Mouse (Mus musculus) frontal cortex, adult 2 months (tissue): ENCODE results near the gene Add2. TPM values are rescaled to one million over a fixed set of nuclear protein-coding genes. Genes with fewer than 3 reads are reported as not detected.
"Not testable (repeated sequence)": the region's sequence is repeated elsewhere in the genome, so short reads cannot be mapped to it uniquely, and the experiment has no call there.

Experiments
- DNase-seq, 2 experiments: peaks; one replicate each; pipeline ENCODE4 v3.0.0; 2022; ENCODE audit warnings: low spot score in 1 of 2; ENCODE audit errors: extremely low spot score in 1 of 2
- polyA plus RNA-seq: library from polyadenylated mRNA; depleted of rRNA; stranded (reverse); fragments of >200 nt; gene quantifications from 2 replicates; pipeline ENCODE4 v1.2.3, GENCODE M21; 2012; rRNA removed

Add2 gene
- polyA plus RNA-seq, result 100 and 108 TPM in 2 replicates

DNA sequence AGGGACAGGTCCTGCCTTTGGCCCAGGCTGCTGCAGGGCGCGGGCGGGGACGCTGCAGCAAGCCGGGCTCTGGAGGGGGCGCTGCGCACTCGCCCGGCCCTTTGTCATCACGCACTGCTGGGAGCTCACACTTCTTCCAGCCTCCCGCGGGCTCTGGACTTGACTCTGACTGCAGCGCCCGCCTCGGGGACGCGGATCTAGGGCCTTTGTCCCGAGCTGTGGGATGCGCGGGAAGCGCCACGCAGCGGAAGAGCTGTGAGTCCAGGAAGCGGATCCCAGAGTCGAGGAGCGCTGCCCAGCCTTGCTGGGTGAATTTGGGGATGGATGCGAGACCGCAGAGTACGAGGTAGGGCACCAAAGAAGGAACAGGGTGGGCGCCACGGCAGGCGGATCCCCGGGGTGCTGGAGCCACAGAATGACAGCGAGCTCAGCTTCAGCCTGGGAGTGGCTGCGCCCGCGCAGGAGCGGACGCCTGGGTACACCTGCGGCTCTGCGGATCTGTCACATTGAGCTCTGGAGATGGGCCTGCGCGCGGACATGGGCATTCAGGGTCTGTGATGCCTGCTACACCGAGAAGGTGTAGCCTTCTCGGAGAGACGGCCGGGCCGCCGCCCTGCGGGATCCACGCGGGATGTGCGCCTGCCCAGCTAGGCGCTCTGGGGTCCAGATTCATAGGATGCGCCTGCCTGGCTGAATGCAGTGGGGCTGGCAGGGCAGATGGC, at the start of gene Add2:
Gene Add2, plus strand, starts transcription at position 81 of the 722 bp plus-strand sequence.
- DNase-seq, result peak in 1 of 2 experiments; percentile 75

DNA sequence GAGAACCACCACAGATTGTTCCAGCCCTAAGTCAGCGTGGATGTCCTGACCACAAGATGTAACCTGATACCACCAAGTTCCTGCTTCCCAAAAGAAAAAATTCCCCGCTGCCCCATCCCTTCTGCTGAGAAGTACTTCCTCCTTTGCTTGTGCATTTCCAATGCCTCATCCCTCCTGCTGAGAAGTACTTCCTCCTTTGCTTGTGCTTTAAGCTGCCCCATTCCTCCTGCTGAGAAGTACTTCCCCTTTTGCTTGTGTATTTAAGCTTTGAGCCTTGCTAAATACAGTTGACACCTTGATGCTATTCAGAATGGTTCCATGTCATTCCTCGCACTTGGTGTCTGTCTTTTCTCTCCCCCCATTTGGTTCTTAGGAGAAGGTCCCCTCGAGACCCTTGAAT, 49.7 kb upstream of the Add2 start:
- not testable (repeated sequence) for DNase-seq

DNA sequence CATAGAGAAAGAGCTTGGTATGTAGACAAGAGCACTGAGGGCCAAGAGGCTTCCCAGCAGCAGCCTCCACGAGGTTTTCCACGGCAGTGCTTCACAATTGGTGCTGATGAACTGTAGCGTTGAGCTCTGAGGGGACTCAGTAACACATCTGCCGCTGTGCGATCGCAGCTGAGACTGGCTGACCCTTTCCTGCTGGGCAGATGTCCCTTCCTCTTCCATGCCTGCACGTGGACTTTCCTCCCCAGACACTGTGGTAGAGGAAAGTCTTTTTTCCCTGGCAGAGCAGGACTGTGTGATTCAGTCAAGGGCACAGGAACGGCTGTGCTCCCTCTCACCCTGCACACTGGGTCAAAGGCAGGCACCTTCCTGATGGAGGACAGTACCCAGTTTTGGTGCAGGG, 44.1 kb upstream of the Add2 start:
- no peak for DNase-seq

DNA sequence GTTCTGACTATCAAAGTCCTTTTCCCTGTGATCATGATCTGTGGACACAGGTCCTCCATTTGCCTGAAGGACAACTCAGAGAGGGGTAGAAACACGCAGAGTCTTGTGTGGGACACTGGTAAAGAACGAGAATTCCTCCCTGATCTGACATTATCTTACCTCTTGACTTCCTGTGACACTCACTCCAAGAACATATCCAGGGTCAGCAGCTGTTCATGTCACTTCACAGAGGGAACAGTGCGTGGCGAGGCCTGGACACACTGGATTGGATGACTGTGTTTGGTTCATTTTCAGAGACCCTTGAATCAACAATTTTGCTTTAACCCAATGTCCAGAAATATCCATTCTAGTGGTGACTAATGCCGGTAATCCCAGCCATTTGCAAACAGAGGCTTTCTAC, 38.9 kb upstream of the Add2 start:
- not testable (repeated sequence) for DNase-seq

DNA sequence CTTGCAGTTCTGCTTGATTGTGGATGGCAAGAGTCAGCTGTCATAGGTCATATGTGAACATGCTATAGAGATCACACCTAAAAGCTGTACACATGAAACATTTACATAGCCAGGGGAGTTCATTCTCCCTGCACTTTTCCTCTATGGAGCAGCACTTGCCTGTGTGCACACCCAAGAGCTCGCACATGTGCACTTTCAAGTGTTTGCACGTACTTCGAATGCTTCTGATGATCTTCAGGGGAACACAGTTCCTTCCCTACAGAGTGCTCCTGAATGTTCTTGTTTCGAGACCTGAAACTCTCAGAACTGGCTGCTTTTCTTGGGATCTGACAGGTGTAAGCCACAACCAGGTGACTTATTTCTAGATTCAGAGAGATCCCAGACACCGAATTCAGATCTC, 37.7 kb upstream of the Add2 start:
- not testable (repeated sequence) for DNase-seq

DNA sequence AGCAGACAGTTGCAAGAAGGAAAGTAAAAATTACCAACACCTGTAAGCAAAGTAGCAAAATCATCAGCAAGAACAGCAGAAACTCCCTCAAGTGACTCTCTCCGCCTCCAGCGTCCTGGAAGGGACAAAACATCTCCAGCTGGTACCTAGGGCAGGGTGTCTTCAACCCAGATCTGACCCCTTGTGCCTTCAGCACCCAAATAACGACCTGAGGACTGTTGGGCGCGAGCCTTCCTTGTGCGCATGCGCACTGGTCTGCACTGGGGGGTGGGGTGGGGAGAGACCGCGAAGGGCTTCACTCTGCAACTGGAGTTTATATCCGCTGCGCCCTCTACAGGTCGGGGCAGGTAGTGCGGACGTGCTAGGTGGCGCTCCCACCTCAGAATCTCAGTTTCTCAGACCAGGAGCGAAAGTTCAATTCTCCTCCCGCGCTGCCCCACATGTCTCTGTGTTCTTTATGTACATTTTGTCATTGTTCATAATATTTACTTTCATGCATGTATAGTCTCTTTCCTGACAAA, 25.0 kb upstream of the Add2 start:
- no peak for DNase-seq

DNA sequence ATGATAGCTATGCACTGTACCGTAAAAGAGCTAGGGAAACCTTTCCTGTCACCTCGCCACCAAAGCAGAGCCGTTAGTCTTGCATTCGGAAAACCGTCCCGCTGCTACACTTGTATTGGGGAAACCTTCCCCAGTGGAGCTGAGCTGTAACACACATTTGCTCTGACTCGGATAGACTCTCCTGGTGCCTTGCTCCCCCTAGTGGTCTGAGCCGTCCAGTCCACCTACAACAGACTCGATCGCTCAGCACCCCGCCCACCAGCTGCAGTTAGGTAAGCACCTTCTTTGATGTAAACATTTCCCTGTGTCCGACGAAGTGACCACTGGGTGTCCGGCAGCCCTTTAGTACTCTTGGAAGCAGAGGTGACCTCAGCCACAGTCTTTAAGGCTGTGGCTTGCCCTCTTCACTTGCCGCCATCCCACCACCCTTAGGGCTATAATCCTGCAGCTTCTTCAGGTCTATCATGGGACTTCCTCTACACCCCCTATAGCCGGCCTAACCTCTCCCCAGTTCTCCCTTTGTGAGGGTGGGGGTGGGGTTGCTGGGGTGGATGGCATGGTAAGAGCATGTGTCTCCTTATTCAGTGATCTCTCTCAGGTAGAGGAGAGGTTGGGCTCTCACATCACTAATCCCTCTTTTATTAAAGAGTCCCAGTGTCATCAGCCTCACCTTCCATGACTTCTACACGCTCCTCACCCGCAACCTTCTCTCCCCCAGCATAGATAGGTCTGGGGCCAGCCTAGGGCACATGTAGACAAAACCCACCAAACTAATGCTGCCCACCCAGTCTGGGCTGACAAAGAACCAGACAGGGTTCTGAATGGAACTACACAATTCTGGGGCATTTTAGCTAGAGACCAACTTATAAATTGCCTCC, 24.0 kb upstream of the Add2 start:
- DNase-seq, result peak; percentile 44 to 84

DNA sequence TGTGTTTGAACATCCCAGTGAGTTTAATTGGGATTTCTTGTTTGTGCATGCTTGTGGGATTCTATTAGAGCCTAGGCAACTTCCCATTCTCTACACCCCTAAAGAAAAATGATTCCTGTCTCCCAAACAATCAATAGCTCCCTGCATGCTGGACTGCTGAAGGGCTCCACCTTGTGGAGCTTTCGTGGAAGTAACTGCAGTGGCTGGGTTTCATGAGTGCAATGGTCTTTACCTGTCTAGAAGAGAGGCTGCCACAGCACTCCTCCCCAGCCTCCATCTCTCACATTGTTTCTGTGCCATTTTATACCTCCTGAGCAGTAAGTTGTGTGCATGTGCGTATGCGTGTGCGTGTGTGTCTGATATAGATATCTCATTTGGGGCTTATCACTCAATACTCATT, 18.5 kb upstream of the Add2 start:
- DNase-seq, result peak in 1 of 2 experiments; percentile 83

DNA sequence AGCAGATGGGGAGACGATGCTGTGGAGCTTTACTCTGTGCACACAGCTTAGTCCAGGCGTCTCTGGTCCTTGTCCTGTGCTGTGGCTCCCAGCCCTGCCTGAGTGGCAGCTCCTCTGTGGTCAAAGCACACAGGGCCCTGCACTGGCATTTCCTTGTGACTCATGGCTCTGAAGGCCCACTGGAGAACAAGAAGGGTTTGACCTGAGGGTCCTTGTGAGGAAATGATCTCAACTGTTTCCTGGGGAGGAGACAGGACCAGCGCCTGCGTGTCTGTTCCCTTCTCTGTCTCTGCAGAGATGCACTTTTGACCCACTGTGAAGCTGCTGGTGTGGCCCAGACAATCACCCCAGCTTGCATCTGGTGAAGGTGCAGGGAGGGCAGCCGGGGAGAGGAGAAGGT, 13.7 kb upstream of the Add2 start:
- DNase-seq, result not testable (repeated sequence)

DNA sequence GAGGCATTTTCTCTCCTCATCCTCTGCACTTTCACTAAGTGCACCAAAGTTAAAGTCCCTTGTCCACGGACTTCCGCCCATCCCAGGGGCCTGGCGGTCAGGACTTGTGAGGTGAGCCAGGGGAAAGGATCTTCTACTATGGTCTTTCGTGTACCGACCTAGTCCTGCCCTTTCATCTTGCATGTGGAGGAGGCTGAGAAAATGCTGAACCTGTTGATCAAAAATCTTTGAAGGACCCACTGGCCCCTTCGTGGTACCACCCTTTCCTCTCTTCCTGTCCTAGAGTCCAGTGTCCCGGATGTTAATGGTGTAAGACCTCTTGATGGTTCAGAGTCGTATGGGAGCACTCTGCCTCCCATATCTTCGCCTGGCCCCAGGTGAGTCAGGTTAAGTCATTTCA, 12.6 kb upstream of the Add2 start, which contains the start of gene Figla:
Gene Figla, plus strand, starts transcription at position 301 of the 400 bp plus-strand sequence.
- DNase-seq, result no peak

DNA sequence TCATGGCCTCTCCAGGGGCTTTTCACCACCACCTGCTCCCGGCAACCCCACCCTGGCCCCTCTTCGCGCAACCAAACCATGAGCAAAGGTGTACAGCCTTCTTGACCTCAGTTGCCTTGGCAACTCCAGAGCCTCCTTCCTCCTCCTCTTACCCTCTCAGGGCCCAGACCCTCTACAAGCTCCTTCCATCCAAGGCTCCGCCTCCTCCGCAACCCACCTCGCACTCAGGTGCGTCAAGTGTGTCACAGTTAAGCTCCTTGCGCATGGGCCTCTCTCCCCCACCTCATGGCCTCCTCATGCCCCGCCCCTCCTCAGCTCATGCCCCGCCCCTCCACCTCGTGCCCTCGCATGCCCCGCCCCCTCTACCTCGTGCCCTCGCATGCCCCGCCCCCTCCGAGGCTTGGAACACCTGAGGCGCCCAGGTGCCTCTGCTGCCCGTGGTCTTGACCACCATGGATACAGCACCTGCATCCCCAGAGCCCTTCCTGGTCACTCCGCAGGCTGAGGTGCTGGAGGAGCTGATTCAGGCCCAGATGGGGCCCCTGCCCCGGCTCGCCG, 11.6 kb upstream of the Add2 start:
- DNase-seq, result no peak

DNA sequence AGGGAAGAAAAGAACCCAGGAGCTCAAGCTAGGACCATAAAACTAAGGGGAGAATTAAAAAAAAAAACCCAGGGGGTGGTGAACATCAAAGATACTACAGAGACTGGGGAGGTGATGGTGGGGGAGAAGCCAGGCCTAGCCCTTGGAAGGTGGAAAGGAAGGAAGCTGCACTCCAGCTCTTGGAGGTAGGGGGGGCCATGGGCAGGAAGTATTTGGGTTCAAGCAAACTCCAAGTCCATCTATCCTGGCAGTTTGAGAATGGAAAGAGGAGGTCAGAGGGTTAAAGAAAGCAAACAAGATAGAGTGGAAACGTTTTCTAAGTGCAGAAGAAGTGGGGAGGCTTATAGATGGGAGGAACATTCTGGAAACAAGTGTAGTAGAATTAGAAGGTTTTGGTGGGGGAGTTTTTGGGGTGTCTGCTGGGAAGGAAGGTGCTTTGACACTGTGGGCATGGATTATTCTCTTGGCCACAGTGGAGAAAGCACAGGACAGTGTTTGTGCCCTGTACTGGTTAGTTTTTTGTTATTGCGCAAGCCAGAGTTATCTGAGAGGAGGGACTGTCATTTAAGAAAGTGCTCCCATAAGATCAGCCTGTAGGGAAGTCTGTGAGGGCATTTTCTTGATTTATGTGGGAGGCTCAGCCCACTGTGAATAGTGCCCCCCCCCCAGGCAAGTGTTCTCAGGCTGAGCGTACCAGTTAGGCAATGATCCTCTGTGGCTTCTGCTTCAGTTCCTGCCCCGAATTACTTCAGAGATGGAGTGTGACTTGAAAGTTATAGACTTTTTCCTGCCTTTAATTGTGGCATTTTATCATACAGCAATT, 8.9 kb upstream of the Add2 start:
- DNase-seq, result no peak

DNA sequence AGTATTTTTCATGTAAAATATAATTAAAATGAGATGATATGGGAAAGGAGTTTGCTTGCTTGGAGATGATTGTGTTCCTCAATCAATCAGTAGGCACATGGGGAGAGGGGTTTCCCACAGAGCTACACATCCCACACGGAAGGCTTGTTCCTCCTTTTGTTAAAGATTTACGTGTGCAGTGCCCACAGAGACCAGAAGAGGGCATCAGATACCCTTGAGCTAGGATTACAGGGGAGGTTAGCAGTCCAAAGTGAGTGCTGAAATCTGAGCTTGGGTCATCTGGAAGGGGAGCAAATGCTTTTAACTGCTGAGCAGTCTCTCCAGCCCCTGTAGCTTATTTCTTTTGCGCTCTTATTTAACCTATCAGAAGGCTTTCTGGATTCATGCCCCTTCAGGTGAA, 7.5 kb upstream of the Add2 start:
- no peak for DNase-seq

DNA sequence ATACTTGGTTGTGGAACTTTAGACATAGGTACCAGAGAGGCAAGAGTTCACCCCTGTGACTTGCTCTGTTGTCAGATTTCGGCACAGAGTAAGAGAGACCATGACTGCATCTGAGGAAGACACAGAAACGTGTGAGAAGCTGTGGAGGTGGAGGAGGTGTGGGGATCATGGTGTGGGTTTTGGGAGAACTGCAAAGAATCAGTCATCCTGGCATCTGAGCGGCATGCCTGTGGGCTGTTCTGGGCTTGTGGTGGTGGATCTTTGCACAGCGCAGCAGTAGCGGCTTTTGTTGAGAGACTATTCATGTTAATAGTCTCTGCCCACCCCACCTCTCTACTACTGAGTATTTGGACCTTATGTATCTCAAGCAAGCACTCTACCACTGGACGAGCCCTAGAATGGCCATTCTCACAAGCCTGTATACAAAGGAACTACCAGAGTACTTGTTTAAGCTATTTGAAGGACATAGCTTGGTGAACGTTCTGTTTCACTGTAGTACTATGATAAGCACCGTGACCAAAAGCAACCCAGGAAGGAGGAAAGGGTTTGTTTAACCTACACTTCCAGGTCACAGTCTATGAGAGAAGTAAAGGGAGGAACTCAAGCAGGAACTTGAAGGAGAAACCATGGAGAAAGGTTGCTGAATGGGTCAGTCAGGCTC, 1.7 kb upstream of the Add2 start:
- DNase-seq, result peak in 1 of 2 experiments; percentile 68

DNA sequence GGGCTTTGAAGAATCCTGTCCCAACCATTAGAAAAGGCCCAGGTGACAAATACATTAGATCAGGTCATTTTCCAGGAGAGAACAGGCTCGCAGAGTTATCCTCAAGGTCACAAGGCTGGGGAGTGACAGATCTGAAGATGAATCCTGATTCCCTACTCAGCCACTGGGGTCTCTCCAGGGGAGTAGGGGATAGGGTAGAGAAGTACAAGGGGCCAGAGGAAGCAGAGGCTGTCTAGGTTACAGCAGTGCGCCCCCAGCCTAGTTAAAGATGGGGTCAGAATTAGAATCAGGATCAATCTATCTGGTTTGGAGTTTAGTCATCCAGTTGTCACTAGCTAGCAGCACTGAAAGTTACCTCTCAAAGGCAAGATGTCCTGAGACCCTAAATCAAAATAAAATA, 331 bp upstream of the Add2 start:
- DNase-seq, result no peak

DNA sequence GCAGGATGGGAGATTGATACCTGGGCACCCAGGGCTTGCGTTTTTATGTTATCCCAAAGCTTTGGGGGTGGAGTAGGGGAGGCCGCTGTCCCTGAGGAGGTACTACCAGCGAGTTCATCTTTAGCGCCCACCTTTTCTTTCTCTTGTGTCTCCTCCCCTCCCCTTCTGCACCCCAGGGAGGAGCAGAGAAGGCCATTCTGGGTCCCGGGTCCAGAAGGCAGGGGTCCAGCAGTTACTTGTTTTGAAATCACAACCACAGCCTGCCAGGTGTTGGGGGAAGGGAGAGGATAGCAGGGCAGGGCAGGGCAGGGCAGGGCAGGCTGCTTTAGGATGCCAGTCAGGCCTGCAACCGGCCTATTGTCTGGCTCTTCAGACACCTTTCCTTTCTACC, 837 bp downstream of the Add2 start:
- no peak for DNase-seq

DNA sequence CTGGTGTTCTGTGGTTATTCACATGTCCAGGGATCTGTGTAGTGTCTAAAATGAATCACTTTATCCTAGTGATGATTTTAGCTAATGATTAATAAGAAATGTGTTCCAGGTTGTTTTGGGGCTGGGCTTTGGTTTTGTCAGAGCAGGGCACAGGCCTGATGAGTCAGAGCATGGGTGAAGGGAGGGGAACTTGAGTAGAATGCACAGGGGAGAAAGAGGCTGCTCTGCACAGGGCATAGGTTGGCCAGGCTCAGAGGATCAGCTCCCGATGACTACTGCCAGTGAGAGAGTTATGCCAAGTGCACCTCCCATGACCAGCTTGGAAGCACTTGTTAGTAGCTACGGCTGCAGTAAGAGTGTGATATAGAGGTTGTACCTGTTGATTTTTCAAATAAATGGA, 3.0 kb downstream of the Add2 start:
- DNase-seq, result no peak

DNA sequence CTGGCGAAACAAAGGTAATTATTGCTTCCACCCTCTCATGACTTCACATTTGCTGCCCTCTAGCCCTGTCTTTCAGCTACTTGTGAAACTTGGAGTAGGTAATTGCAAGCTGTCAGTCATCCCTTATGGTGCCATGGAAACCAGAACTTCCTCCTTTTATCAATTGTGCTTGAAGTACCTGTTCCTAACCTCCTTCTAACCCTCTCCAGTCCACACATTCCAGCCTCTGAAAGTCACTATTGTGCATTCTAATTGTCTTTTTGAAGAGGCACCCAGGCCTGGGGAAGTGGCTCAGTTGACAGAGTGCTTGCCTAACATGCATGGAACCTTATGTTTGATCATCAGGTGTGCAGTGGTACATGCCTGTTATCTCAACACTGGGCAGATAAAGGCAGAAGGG, 5.2 kb downstream of the Add2 start:
- no peak for DNase-seq

DNA sequence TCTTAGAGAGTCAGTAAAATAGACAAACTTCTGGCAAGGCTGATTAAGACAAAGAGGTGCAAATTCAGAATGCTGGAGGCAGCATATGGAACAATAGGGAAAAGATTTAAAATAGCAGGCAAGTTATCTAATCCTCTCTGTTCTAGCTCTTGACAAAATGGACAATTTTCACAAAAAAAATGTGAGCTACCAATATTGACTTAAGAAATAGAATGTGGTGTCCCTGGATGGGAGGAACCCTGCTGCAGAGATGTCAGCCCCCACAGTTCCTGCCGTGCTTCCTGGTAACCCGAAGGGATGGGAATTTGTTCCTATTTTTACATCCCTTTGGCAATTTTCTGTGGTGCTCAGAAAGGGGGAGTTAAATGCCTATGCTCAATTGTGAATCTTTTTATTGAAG, 10.4 kb downstream of the Add2 start:
- peak in 1 of 2 experiments; percentile 69 for DNase-seq

DNA sequence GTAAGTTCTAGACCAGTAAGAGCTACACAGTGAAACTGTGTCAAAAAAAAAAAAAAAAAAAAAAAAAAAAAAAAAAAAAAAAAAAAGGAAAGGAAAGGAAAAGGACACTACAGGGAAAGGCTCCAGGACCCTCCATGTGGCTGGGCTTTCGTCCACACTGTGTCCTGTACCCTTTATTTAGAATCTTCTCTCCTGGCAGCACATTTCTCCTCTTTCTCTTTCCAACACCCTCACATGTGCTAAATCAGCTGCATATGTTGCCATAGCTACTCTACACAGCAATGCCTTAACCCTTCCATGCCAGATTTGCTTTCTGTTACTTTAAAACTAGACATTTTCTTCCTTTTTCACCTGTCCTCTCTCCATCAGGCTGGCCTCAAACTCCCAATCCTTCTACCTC, 11.7 kb downstream of the Add2 start:
- peak in 1 of 2 experiments; percentile 61 for DNase-seq
